Mouse (Mus musculus): ENCODE data around the gene Ceacam3.
"Not testable (repeated sequence)": the region's sequence is repeated elsewhere in the genome, so short reads cannot be mapped to it uniquely, and the experiment has no call there.

DNA sequence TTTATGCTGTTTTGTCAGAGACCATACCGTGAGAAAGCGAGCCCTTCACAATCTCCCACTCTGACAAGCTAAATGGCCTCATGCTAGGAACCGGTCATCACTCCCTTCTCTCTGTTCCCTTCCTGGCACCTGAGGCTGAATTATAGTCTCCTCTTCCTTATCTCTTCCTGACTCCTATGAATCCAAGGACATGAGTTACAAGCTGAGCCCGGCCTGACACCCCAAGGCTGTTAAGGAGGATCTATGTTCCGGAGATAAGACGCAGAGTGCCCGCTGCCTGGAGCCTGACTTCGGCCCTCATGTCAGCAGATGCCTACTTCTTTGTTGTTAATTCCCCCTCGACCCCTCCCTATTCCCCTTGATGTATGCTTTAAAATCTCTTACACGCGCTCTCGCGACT lies 48.5 kb upstream of the Ceacam3 start:
- not testable (repeated sequence) for TF ChIP-seq CTCF, EP300 (IDR thresholded peaks at IDR 0.05; ENCODE audit: low read depth)

All from liver, postnatal 0 days (tissue).